Mouse (Mus musculus) brown adipose tissue, adult 24 weeks (tissue): ENCODE results near the gene Trim2. TPM values are rescaled to one million over a fixed set of nuclear protein-coding genes. Genes with fewer than 3 reads are reported as not detected.

Experiments used
- H3K27ac ChIP-seq: fragments of 200-500 bp; replicated peaks from 2 replicates; pipeline ENCODE4 v1.5.1; 2012; ENCODE audit warnings: low read depth, mild to moderate bottlenecking, low read length
- H3K4me1 ChIP-seq: fragments of 200-500 bp; 2 replicates; pipeline ENCODE4 v1.6.1; 2012; ENCODE audit warnings: low read length, mixed read lengths; ENCODE audit not compliant: control insufficient read depth, insufficient read depth, insufficient read length
- H3K4me3 ChIP-seq: fragments of 200-500 bp; 2 replicates; pipeline ENCODE4 v1.5.1; 2012; ENCODE audit warnings: low read depth, mild to moderate bottlenecking, low read length, moderate library complexity; ENCODE audit not compliant: insufficient read depth
- polyA plus RNA-seq: library from polyadenylated mRNA; stranded (reverse); fragments of >200 nt; gene quantifications from 2 replicates; pipeline ENCODE4 v1.2.4, GENCODE M21; 2012; ENCODE audit not compliant: missing spikeins, insufficient read depth, insufficient read length

Gene Trim2
- polyA plus RNA-seq, 1 experiment = 14.2 TPM

DNA sequence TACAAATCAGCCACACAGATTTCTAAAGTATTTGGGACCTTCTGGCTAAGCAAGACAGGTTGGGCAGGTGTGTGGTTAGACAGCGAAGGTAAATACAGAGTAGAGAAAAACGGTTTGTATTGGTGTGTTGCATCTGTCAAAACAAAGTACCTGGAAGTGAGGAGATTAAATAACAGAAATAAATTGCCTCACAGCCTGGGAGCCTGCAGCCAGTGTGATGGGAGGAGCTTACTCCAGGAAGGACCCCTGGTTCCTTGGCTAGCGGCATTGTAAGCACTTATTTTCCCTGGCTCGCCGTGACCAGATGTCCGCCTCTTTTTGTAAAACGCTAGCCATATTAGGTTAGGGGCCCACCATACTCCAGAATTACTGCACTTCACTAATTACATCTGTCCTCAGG is 45.8 kb downstream of the Trim2 start:
- H3K27ac ChIP-seq = no peak overlapping the region
- peaks cover 4% of the 10 kb centered on the region; the same call in 1 of the 2 replicates for H3K4me1 ChIP-seq
- H3K4me3 ChIP-seq = no peak overlapping the region

DNA sequence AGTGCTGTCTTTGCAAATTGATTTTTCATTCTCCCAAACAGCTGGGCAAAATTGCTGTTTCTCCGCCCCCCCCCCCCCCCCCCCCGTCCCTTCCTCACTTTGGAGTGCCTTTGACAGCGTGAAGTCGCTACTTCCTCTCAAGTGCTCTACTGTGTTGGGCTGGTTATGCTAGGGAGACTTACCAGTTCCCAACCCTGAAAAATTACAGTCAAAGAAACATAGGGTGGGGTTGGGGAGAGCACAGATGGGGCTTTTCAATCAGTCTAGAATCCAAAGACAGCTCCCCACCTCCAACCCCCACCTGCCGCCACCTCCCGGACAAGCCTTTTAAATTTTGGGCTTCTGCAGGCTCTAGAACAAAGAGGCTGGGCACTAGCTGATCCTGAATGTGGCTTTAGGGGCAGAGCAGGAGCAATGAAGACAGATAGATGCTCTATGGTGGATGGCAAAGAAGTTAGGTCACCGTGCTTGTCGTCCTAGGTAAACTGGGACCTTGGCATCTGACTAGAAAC is 46.6 kb downstream of the Trim2 start:
- H3K27ac ChIP-seq = peak overlapping the region; percentile 55
- H3K4me3 ChIP-seq = peak overlapping the region; percentile 96
- peaks cover 4% of the 10 kb centered on the region; the same call in 1 of the 2 replicates for H3K4me1 ChIP-seq

DNA sequence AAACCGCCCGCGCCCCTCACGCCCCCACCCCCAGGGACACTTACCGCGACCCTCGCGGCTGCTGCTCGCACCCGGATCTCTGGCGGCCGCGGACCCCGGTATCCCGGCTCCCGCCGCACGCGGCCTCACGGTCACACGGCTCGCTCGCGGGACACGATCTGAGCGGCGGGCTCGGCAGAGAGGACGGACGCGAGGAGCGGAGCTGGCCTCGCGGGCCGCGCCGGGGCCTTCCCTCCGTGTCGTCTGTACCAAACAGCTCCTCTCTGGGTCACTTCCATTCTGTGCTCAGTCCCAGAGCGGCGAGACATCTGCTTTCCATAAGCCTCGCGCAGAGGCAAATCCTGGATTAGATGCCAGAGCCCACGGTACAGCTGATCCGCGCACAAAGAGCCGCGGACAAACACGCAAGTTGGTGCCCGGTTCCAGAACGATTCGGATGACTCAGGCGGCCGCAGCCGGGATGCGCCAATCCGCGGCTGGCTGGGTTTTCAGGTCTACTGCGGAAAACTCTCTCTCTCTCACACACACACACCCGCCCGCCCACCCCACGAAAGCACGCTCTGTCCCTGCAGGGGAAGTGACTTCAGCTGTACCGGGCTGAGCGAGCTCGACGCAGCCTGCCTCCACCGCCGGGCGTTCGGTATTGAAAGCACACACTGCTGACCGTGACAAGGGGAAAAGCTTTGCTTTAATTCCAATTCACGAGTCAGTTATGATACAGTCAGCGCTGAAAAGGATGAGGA is 47.2 kb downstream of the Trim2 start:
- peak overlapping the region; percentile 90 for H3K27ac ChIP-seq

DNA sequence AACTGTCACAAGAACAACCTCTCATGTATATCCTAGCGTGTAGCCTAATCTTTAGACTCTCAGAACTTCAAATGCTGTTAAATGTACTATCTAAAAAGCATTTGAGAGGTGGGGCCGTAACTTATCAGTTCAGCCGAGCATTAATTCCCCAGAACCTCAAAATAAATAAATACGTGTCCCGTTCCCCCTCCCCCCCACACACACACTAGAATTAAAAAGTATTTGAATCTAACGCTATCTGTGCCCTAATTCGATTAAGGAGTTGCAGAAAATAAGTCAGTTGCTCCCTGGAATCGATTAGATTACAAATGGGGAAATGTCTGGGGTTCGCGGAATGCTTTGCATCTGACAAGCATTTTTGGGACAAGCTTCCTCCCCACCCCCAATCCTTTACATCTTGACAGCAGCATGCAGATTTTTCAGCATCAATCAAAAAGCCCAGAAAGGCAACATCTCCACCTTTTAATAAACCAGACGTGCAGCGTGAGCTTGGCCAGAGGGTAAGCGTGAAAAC is 48.1 kb downstream of the Trim2 start:
- 0 out of 2 replicates have a peak overlapping the region, but pooled peaks have one; percentile 90 for H3K27ac ChIP-seq
- H3K4me1 ChIP-seq = peaks cover 4% of the 10 kb centered on the region

More for the DNA sequence above, 47.2 kb downstream of the Trim2 start:
- H3K4me3 ChIP-seq = peak overlapping the region; percentile 96
- H3K4me1 ChIP-seq = peaks cover 4% of the 10 kb centered on the region; the same call in 1 of the 2 replicates

DNA sequence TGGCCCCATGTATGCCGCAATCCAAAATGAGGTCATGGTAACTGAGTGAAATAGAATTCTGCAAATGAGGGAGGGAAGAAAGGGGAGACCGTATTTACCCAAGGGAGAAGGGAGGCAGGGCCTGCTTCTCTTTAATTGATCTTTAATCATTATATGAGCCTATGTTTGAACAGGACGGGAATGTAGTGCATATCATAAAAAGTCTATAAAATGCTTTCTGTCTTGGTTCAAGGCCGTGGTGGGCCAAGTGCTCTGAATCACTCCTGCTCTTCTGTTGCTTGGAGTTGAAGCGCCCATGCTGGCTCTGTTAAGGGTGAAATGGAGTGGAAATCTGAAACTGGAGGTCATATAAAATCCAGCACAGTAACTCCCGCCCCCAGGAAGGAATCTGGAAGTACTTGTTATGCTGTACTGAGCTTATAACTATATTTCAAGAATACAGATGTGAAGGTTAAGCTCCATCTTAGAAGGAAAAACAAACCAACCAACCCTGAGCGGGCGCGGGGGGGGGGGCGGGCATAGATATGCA is 48.6 kb downstream of the Trim2 start:
- Histone ChIP-seq H3K4me3 (peak overlapping the region; percentile 96; the same call in 1 of the 2 replicates), H3K27ac (no peak overlapping the region), H3K4me1 (peaks cover 6% of the 10 kb centered on the region)

More for the DNA sequence above, 48.1 kb downstream of the Trim2 start:
- peak overlapping the region; percentile 96 for H3K4me3 ChIP-seq

DNA sequence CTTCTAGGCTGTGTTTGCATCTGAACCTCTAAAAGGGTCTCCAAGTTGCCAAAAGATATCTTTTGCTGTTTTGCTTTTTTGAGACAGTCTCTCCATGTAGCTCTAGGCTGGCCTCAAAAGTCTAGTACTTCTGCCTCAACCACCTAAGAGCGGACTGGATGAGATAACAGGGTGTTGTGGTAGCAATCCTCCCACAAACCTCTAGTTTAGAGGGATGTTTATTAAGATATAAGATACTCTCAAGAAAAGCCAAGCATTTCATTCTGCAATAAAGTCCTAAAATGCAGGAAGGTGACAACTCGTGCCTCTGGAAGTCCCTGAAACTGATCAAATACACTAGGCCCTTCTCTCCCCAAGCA is 52.2 kb downstream of the Trim2 start:
- Histone ChIP-seq H3K27ac (no peak overlapping the region), H3K4me1 (peaks cover 9% of the 10 kb centered on the region), H3K4me3 (no peak overlapping the region)

DNA sequence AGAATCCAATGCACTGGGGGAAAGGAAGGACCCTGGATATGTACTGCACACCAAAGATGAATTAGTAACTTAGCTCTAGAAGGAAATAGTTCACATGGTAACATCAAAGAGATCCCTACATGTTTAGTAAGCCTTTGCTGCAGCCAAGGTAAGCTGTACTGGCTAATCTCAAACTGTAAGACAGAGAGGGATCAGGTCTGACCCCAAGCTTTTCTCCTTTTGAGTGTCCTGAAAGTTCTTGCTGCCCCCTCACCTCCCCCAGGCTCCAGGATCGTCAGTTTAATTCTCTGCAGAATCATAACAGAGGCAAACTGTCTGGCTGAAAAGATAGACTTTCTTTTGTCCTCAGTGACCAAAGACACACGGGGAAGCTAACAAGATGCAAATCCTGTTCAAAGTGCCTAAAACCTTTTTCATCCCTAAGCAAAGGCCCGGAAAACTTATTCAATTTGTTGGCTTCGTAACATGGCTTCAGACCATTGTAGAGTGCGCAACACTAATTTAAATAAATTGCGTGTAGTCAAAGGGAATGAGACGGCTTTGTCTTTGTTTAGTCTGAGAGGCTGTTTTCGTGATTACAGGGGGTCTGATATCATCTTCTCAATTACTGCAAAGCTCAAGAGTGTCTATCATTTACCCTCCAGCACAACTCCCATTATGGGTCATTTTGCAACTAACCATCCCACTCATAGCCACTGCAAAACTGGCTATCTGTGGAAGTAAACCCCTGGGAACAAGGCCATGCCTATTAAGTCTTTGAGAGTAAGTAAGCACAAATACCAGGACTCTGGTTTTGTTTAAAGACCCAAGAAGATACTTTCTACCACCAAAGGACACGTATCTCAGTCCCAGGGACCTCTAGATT is 52.8 kb downstream of the Trim2 start:
- Histone ChIP-seq H3K4me3 (no peak overlapping the region), H3K27ac (no peak overlapping the region), H3K4me1 (peaks cover 9% of the 10 kb centered on the region)

DNA sequence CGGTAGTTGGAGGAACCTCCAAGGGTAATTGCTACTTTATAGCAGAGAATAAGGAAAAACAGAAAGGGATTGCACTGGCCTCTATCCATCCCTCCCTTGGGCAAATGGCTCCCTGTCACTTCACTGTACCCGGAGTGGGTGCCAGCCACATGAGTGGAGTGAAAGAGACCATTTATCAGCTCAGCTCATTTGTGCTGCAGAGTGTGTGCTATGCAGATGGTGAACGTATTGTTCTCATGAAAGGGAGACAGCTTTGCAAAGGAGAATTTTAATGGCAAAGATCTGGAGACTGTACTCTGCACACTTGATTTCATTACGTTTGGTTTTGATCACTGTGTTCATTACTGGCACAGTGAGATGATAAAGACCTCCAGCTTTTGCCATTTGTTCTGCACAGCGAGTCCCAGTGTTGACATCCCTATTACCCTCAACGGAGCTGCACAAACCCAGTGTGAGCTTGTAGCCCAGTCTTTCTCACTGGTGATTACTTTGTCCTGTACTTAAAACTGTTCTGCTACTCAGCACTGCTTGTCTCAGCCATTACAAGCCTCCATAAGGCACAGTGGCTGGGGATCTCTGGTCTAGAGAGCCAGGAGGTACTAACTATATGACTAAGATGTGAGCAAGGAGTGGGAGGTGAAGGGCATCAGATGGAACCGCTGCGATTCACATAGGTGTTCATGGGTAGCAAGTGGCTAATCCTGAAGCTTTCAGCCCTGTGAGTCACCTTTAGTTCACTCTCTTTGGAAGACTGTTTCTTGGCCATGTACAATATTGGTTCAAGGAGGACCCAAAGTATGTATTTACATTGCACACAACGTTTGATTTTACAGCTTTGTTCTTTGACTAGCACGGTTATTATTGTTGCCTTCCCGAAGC is 53.7 kb downstream of the Trim2 start:
- H3K4me1 ChIP-seq = peaks cover 7% of the 10 kb centered on the region
- no peak overlapping the region for H3K27ac ChIP-seq
- H3K4me3 ChIP-seq = no peak overlapping the region

DNA sequence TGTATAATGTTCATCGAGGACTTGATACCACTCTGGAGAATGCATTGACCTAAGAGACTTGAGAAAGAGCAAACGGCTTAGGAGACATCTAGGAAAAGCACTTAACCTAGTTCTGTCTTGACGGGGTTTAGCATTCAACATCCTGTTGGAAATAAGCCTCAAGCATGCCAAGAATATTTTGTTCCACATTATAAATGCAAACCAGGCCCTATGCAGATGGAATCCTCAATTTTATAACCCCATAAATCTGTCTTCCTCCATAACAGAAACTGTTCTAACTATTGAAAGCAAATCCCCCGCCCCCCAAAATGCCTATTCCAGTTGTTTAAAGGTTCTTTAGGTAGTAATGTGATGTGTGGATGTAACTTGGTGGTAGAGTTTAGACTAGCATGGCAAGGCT is 55.0 kb downstream of the Trim2 start:
- peaks cover 5% of the 10 kb centered on the region for H3K4me1 ChIP-seq
- H3K4me3 ChIP-seq = no peak overlapping the region
- no peak overlapping the region for H3K27ac ChIP-seq

DNA sequence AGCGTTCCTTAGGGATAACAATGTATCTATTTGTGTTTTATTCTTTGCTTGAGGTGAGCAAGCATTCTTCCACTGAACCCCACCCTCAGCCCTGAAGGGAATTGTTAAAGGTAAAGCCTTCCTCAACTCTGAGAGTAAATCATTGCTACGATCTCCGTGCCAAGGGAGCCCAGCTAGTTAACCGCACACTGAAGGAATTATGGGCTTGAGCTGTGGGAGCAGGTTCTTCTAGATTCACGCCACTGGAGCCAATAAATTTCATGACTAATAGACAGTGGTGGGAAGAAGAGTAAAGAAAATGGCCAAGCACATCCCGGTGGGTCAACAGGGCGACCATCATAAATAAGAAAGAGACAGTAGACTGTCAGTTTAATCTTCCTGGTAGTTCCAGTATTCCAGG is 56.4 kb downstream of the Trim2 start:
- Histone ChIP-seq H3K4me3 (no peak overlapping the region), H3K27ac (no peak overlapping the region), H3K4me1 (peaks cover 9% of the 10 kb centered on the region)

DNA sequence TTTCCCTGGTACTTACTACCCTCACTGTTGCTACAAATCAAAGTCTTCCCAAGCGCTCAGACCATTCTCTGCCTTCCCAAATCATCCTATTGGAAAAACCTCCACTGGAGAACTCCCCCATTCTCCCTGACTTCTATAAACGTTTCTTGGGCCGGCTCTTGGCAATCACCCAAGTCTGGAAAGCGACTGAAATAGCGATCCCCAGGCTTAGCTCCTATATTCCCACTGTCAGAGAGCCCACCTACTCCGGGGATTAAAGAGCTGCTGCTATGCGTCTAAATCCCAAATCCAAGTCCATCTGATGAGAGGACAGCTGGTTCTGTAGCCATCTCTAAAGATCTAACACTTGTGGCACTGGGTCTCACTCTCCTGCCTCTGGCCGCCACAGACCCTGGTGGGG is 58.9 kb downstream of the Trim2 start:
- H3K4me3 ChIP-seq = no peak overlapping the region

DNA sequence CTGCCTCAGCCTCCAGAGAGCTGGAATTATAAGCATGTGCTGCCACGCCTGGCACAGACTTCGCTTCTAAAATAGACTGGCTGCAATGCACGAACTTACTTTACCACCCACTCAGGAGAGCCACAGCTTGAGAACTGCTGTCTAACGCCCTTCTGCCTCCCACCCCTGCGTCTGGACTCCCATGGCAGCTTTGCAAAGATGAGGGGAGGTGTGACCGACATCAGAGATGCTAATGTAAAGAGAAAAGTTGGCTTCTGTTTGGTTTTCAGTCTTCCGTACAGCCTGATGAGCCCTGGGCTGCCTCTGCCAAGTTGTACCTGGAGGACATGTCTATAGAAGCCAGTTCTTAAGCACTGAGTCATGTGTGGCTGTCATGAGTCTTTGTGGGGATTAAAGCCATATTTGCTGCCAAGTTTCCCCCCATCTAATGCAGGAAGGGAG is 60.2 kb downstream of the Trim2 start:
- peak overlapping the region; percentile 36; the same call in 1 of the 2 replicates for H3K27ac ChIP-seq
- H3K4me3 ChIP-seq = no peak overlapping the region
- H3K4me1 ChIP-seq = peaks cover 8% of the 10 kb centered on the region; the same call in 1 of the 2 replicates

More for the DNA sequence above, 58.9 kb downstream of the Trim2 start:
- Histone ChIP-seq H3K4me1 (peaks cover 8% of the 10 kb centered on the region; the same call in 1 of the 2 replicates), H3K27ac (no peak overlapping the region)

DNA sequence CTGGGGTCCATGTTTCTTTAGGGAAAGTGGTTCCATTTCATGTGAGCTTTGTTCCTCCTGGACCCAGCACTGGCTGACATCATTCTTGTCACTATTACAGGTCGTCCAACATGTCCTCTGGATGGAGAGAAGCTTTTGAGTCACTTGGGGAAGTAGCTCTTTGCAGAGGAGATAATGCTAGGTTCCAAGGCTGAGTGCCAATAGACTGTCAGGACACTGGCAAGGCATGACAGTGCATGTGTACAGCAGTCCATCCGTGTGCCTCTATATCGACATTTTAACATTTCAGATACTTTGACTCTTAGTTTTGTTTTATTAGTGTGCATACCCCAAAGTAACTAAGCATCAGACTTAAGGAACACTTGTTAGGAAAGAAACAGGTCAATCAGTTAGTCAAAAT is 63.6 kb downstream of the Trim2 start:
- H3K4me1 ChIP-seq = peaks cover 8% of the 10 kb centered on the region; the same call in 1 of the 2 replicates
- no peak overlapping the region for H3K4me3 ChIP-seq
- peak overlapping the region; percentile 66 for H3K27ac ChIP-seq

DNA sequence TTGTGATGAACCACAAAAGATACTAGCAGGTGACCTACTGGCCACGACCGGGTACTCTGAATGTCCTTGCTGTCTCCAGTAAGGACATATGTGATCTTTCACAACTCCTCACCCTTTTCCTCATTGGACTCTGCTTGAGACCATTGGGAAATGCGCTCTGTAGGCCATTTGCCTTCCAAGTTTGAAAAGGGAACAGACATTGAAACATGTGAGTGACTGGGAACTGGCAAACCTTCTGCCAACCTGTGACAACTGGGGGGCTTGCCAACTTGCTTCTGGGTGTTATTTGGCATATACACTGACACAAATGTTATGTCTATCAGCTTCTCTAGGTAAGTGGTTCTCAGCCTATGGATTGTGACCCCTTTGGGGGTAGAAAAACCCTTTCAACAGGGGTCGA is 64.2 kb downstream of the Trim2 start:
- no peak overlapping the region for H3K4me3 ChIP-seq
- H3K4me1 ChIP-seq = peaks cover 8% of the 10 kb centered on the region; the same call in 1 of the 2 replicates
- H3K27ac ChIP-seq = peak overlapping the region; percentile 86
